Mouse (Mus musculus) heart, embryonic 15.5 days (tissue): ENCODE measurements around the gene Nf2. TPM values are rescaled to one million over a fixed set of nuclear protein-coding genes. Genes with fewer than 3 reads are reported as not detected.

Source experiments
- ATAC-seq: fragments of 200-750 bp; cut with Nextera tagmentation; replicated peaks from 2 replicates; pipeline ENCODE4 v1.8.0; 2017; ENCODE audit warnings: low read depth, moderate TSS enrichment; ENCODE audit not compliant: insufficient number of reproducible peaks, insufficient read depth, low FRiP score
- H3K27ac ChIP-seq: fragments of 300-500 bp; sonication (generic); 2 replicates; pipeline ENCODE4 v1.5.1; 2015; ENCODE audit warnings: mild to moderate bottlenecking, inconsistent platforms
- H3K27me3 ChIP-seq: fragments of 300-500 bp; sonication (generic); 2 replicates; pipeline ENCODE4 v1.6.1; 2015; ENCODE audit warnings: inconsistent platforms
- H3K36me3 ChIP-seq: fragments of 300-500 bp; sonication (generic); 2 replicates; pipeline ENCODE4 v1.6.1; 2015; ENCODE audit warnings: mild to moderate bottlenecking, inconsistent platforms
- H3K4me1 ChIP-seq: fragments of 300-500 bp; sonication (generic); replicated peaks from 2 replicates; pipeline ENCODE4 v1.6.1; 2015; ENCODE audit warnings: inconsistent platforms
- H3K4me2 ChIP-seq: fragments of 300-500 bp; sonication (generic); 2 replicates; pipeline ENCODE4 v1.6.1; 2015; ENCODE audit warnings: inconsistent platforms, mild to moderate bottlenecking, moderate library complexity
- H3K4me3 ChIP-seq: fragments of 300-500 bp; sonication (generic); 2 replicates; pipeline ENCODE4 v1.5.1; 2015; ENCODE audit warnings: mild to moderate bottlenecking, inconsistent platforms
- H3K9ac ChIP-seq: fragments of 300-500 bp; sonication (generic); 2 replicates; pipeline ENCODE4 v1.6.1; 2015; ENCODE audit warnings: mild to moderate bottlenecking, inconsistent platforms
- H3K9me3 ChIP-seq: fragments of 300-500 bp; sonication (generic); replicated peaks from 2 replicates; pipeline ENCODE4 v1.6.1; 2016; ENCODE audit warnings: inconsistent platforms
- WGBS: fragments of 180-500 bp; shearing (Covaris S2); methylation state at CpG from one replicate; pipeline ENCODE4 v1.1.7; 2015; ENCODE audit warnings: mixed read lengths; 5-methylcytosine and 5-hydroxymethylcytosine counted together
- polyA plus RNA-seq: library from polyadenylated mRNA; unstranded; fragments of >200 nt; fragmentation: Nextera tagmentation; extraction: Ambion mirVana; gene quantifications from 2 replicates; pipeline ENCODE4 v1.2.1, GENCODE M21; 2015

Nf2 gene
- polyA plus RNA-seq, result 39.3 and 43.8 TPM in 2 replicates

DNA sequence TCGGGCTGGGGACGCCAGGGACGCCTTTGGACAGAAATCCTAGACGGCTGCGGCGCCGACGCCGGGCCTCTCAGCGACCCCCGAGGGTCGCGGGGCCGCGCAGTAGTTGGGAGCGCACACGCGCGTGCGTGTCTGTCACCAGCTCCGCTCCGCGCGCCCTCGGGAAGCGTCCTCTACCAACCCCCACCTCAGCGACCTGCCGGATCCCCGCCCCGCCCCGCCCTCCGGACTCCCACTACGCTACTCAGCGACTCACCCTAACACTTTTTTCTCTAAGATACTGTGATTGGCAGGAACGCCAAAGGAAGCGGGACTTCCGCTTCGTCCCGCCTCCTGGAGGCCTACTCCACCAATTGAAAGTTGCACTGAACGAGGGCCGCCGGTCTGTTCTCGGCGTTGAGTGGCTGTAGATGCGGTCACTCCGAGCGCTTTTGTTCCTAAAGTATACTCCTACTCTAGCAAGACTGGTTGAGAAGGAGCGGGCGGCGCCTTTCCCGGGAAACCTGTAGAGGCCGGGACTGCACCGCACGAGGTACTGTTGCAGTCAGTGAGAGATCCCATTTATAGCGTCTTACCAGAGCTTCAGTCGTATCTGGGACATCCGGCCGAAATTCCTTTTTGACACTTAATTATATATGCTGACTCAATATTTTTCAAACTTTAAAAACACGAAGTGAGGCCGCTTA, at the start of gene Nf2:
TSS of gene Nf2 (minus strand) at position 279 of the 686 bp plus-strand sequence.
- Histone ChIP-seq H3K4me1 (peaks cover 14% of the 10 kb centered on the region; the same call in 1 of the 2 replicates), H3K27me3 (no peaks in the 10 kb centered on the region), H3K9ac (peak within 1 kb of the TSS; percentile 98), H3K27ac (peak within 1 kb of the TSS; percentile 88), H3K9me3 (no peaks in the 10 kb centered on the region), H3K4me2 (peak within 1 kb of the TSS; percentile 65), H3K36me3 (no peaks in the 10 kb centered on the region), H3K4me3 (peak within 1 kb of the TSS; percentile 96)
- ATAC-seq, result peak; percentile 99
- WGBS, result under 1% methylated on average over 60 of the region's 60 CpGs

GRCm38 (mm10) chr11:4894848-4895816, 45.8 kb upstream of the Nf2 start, which contains the start of gene Thoc5:
TSS of gene Thoc5 (plus strand) at chr11:4895320.
- Histone ChIP-seq H3K27me3 (no peaks in the 10 kb centered on the region), H3K27ac (peak within 1 kb of the TSS; percentile 64), H3K9ac (peak within 1 kb of the TSS; percentile 75), H3K4me1 (peaks cover 6% of the 10 kb centered on the region), H3K4me2 (peak within 1 kb of the TSS; percentile 84), H3K4me3 (peak within 1 kb of the TSS; percentile 76), H3K36me3 (no peaks in the 10 kb centered on the region), H3K9me3 (no peaks in the 10 kb centered on the region)
- peak; percentile 76 for ATAC-seq
- WGBS, result 2% methylated on average over 52 of the region's 52 CpGs

- H3K36me3 ChIP-seq, result no peaks in the 10 kb centered on the region; the same call in 1 of the 2 replicates
- H3K27me3 ChIP-seq, result no peaks in the 10 kb centered on the region
- no peak for ATAC-seq
- no peaks in the 10 kb centered on the region for H3K9me3 ChIP-seq
- no peak overlapping the region for H3K9ac ChIP-seq
- H3K4me2 ChIP-seq, result no peak overlapping the region
- 89% methylated on average over 3 of the region's 3 CpGs for WGBS
- no peak overlapping the region for H3K4me3 ChIP-seq
- peaks cover 8% of the 10 kb centered on the region for H3K4me1 ChIP-seq
- no peak overlapping the region for H3K27ac ChIP-seq
These were observed 37.7 kb upstream of the Nf2 start for GRCm38 (mm10) chr11:4886987-4887386.

DNA sequence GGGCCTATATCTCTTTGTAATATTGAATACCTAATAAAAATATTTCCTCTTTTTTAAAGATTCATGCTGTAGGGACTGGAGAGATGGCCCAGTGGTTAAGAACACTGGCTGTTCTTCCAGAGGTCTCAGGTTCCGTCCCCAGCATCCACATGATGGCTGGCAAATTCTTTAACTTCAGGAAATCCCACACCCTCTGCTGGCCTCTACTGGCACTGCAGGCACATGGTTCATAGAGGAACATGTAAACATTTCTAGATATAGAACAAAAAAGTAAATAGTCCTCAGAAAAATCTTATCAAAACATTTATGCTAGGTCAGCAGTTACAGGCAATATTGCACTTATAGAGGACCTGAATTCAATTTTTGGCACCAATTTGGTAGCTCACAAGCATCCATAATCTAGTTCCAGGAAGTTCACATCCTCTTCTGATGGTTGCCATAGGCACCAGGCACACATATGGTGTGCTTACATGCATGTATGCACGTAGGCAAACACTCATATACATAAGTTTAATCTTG, 36.1 kb upstream of the Nf2 start:
- H3K27me3 ChIP-seq, result no peaks in the 10 kb centered on the region
- ATAC-seq, result no peak
- H3K27ac ChIP-seq, result no peak overlapping the region
- no peaks in the 10 kb centered on the region for H3K9me3 ChIP-seq
- H3K4me1 ChIP-seq, result peaks cover 8% of the 10 kb centered on the region
- H3K9ac ChIP-seq, result no peak overlapping the region
- 63% methylated on average over 2 of the region's 2 CpGs for WGBS
- no peak overlapping the region for H3K4me2 ChIP-seq
- H3K4me3 ChIP-seq, result no peak overlapping the region
- no peaks in the 10 kb centered on the region; the same call in 1 of the 2 replicates for H3K36me3 ChIP-seq

DNA sequence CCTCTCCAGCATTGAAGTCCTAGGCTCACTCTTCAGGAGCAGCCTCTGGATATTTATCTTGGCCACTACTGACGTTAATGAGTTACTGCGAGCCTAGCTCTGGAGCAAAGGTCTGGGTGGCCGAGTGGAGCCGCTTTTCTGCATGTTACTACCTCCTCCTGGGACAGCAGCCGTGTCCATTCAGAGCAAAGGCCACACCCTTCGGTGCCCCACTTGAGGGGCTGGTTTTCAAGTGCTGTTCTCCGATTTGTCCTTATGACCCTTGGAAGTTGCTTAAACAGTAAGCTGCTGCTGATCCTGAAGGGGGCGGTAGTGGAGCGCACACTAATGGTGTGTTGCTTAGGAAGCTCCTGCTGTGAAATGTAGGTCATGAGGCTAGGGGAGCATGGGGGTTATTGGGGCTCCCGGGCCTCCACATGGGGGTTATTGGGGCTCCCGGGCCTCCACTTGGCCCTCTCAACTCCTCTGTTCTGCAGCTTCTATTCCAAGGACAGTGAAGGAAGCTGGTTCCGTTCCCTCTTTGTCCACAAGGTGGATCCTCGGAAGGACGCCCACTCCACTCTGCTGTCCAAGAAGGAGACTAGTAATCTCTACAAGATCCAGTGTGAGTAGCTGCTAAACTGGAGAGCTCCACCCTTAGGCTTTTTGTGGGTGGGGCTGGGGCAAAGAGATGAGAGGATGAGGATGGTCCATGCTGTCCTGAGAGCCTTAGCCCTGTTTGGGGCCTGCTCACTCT, 33.7 kb upstream of the Nf2 start:
- no peaks in the 10 kb centered on the region for H3K27me3 ChIP-seq
- no peaks in the 10 kb centered on the region for H3K36me3 ChIP-seq
- no peaks in the 10 kb centered on the region for H3K9me3 ChIP-seq
- ATAC-seq, result peak; percentile 55; the same call in 1 of the 2 replicates
- H3K4me2 ChIP-seq, result no peak overlapping the region
- 42% methylated on average over 14 of the region's 14 CpGs for WGBS
- no peak overlapping the region for H3K9ac ChIP-seq
- H3K4me3 ChIP-seq, result no peak overlapping the region
- peaks cover 8% of the 10 kb centered on the region for H3K4me1 ChIP-seq
- no peak overlapping the region for H3K27ac ChIP-seq

GRCm38 (mm10) chr11:4881087-4881486, 31.8 kb upstream of the Nf2 start:
- Histone ChIP-seq H3K9ac (no peak overlapping the region), H3K9me3 (no peaks in the 10 kb centered on the region), H3K36me3 (no peaks in the 10 kb centered on the region), H3K4me1 (peaks cover 8% of the 10 kb centered on the region), H3K4me3 (no peak overlapping the region), H3K27me3 (no peaks in the 10 kb centered on the region), H3K4me2 (no peak overlapping the region), H3K27ac (no peak overlapping the region)
- no peak for ATAC-seq
- 78% methylated on average over 4 of the region's 4 CpGs for WGBS

GRCm38 (mm10) chr11:4874551-4874950, 25.2 kb upstream of the Nf2 start:
- no peak for ATAC-seq
- Histone ChIP-seq H3K9ac (peak overlapping the region; percentile 62; the same call in 1 of the 2 replicates), H3K27me3 (no peaks in the 10 kb centered on the region), H3K4me3 (peak overlapping the region; percentile 70), H3K27ac (no peak overlapping the region), H3K4me1 (peaks cover 12% of the 10 kb centered on the region), H3K36me3 (no peaks in the 10 kb centered on the region), H3K9me3 (no peaks in the 10 kb centered on the region), H3K4me2 (peak overlapping the region; percentile 92)
- WGBS, result 9% methylated on average over 10 of the region's 10 CpGs

DNA sequence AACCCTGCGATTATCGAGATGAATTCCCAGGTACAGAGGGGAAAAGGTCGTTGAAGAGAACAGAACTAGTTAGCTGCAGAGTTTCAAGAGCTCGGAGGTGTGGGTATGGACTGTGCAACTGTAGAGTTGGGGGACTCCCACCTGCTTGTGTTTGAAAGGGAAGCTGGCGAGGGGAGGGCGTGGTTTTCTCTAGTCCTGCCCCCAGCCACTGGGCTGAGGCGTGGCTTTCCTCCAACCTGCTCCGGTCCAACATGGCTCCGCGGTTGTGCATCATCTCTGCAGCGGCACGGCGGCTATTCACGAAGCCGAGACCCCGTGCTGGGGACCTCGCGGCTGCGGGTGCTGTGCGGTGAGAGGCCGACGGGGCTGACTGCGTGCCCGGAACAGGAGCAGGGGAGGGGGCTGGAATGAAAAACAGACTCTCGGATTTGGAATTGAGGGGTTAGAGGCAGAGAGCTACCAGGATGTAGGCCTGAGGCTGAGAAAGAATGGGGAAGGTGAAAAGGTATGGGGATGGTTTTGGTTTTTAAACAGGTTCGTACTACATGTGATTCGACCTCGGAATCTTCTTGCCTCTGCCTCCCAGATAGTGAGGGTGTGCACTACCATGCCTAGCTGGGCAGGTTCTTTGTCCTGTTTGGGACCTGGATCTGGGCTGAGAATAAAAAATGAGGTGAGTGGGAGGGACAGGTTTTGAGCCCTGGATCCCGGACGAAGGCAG, 24.6 kb upstream of the Nf2 start, which contains the start of gene Nipsnap1:
TSS of gene Nipsnap1 (plus strand) at position 197 of the 721 bp plus-strand sequence.
- 2% methylated on average over 30 of the region's 30 CpGs for WGBS
- peak; percentile 75 for ATAC-seq
- no peaks in the 10 kb centered on the region for H3K36me3 ChIP-seq
- no peaks in the 10 kb centered on the region for H3K9me3 ChIP-seq
- peak within 1 kb of the TSS; percentile 70 for H3K4me3 ChIP-seq
- H3K27ac ChIP-seq, result 0 out of 2 replicates have a peak within 1 kb of the TSS, but pooled peaks have one; percentile 15
- peaks cover 12% of the 10 kb centered on the region for H3K4me1 ChIP-seq
- H3K9ac ChIP-seq, result peak within 1 kb of the TSS; percentile 62
- H3K27me3 ChIP-seq, result no peaks in the 10 kb centered on the region
- peak within 1 kb of the TSS; percentile 92 for H3K4me2 ChIP-seq

GRCm38 (mm10) chr11:4865645-4866251, 16.4 kb upstream of the Nf2 start:
- no peak overlapping the region for H3K9ac ChIP-seq
- H3K4me1 ChIP-seq, result no peaks in the 10 kb centered on the region
- H3K9me3 ChIP-seq, result no peaks in the 10 kb centered on the region
- no peak overlapping the region for H3K4me2 ChIP-seq
- WGBS, result 34% methylated on average over 10 of the region's 10 CpGs
- ATAC-seq, result no peak
- H3K27ac ChIP-seq, result no peak overlapping the region
- no peak overlapping the region for H3K4me3 ChIP-seq
- H3K36me3 ChIP-seq, result no peaks in the 10 kb centered on the region
- H3K27me3 ChIP-seq, result no peaks in the 10 kb centered on the region

DNA sequence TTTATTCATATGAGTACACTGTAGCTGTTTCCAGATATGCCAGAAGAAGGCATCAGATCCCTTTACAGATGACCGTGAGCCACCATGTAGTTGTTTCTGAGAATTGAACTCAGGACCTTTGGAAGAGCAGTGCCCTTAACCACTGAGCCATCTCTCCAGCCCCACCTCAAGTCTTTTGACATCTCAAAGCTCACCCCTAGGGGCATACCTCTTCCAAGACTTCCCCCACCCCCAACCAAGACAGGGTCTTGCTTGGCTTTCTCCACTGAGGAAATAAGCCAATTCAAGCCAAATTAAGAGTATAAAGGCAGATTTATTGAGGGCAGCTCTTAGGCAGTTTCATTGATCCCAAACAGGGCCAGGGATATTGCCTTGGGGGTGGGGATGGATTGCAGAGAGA, 13.4 kb upstream of the Nf2 start:
- no peak overlapping the region for H3K9ac ChIP-seq
- WGBS, result 84% methylated on average over 1 of the region's 1 CpGs

More for the DNA sequence above, 13.4 kb upstream of the Nf2 start:
- Histone ChIP-seq H3K36me3 (no peaks in the 10 kb centered on the region), H3K27me3 (no peaks in the 10 kb centered on the region), H3K27ac (no peak overlapping the region), H3K4me3 (no peak overlapping the region), H3K4me1 (no peaks in the 10 kb centered on the region), H3K9me3 (no peaks in the 10 kb centered on the region), H3K4me2 (no peak overlapping the region)
- ATAC-seq, result no peak
